Mouse (Mus musculus): ENCODE results near the gene Efcab11.

The Efcab11 gene

DNA sequence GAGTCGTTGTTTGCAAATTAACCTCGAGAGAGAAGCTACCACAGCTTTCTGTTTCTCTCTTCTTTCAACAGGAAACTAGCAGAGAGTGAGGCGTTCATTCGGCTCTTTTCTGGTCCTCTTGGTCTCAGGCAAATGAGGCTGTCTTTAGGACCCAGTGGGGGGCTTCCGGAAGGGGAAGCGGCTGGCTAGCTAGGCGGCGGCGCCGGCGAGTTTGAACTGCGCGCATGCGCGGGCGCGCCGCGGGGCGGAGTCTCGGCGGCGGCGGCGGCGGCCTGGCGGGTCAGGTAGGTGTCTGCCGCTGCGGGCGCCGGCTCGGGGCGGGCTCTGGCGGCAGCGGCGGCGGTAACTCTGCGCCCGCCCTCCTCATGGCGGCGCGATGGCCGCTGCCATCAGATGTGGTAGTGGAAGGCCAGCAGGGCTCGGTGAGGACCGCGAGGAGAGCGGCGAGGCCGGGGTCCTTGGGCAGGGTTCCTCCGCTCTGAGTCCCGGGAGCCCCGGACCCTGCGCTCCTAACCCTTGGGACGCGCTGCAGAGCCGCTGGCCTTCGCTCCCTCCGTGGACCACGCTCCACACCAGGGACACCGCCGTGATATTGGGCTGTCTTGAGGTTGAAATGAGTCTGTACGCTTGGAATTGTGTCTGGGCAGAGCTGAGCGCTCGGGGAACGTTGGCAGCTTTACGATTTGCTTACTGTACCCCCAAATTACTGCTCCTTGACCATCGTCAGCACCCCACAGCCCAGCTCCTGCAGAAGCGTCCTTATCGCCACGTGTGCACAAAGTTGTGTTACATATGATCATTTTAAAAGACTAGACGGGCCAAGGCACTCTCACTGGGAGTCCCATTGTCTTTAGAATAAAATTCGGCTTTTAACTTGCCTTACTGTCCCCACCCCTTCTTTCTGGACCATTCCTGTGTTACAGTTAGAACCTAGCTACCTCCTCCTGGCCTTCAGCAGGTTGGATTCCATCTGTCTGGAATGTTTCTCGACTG, at the start of gene Efcab11, which contains the start of gene Tdp1:
Gene Efcab11 (minus strand): TSS at position 171 of the 993 bp plus-strand sequence.
Gene Tdp1 (plus strand): TSS at position 249 of the 993 bp plus-strand sequence.
- in situ Hi-C loops (cut with MboI, MseI), result loop anchor here in 1 of 2 experiments (10.0 kb wide), 1 partner anchor 490 kb away; no protein-coding TSS in a partner anchor

- in situ Hi-C loops (cut with MboI, MseI), result no loop called here
Measured at GRCm38 (mm10) chr12:99933630-99934029, 49.4 kb upstream of the Efcab11 start.

DNA sequence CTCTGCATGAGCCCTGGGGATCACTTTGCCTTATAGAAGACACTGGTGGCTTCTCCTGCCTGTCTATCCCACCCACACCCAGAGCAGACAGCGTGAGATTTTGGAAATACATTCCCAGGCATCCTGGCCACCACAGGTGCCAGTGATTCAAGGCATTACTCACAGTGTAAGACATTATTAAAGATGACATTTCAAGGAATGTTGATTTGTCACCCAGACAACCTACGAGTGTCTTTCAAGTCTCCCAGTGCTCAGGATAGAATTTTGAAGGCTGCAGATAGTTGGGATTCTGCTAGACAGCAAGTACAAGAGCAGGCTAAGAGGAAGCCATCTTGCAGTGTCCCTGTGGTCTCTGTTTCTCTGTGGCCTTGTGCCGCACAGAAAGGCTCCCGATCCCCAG, 48.0 kb upstream of the Efcab11 start:
- in situ Hi-C loops (cut with MboI, MseI), result no loop called here

DNA sequence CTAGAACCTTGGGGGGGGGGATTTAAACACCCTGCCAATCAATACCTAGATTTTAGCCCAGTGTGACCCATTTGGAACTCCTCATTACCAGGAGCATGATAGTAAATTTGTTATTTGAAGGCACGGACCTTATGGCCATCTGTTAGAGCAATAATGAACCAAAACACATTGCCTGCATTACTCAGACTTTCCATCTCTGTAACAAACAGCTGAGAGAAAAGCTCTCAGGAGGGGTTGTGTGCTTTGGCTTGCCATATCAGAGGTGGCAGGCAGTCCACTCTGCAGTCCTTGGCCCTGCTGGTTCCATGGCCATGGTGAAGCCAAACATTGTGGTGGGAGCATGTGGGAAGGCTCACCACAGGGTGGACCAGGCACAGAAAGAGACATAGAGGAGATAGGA, 44.9 kb upstream of the Efcab11 start:
- in situ Hi-C loops (cut with MboI, MseI), result no loop called here

DNA sequence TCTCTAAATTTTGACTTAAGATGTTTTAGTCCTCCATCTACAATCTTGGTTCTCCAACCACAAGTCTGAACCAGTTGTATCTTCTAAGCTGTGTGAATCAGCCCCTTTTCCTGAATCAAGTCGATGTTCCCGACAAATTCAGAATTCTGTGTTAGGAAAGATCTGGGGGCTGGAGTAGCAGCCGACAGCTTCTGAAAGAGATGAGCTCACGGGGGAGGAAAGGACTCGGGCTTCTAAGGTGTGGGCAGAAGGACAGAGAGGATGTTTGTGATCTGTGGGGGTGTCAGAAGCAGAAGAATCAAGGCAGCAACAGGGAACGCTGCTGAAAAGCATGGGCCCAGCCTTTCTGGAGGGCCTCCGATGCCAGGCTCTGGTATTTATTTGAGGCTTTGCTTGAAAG, 44.1 kb upstream of the Efcab11 start:
- in situ Hi-C loops (cut with MboI, MseI), result no loop called here

DNA sequence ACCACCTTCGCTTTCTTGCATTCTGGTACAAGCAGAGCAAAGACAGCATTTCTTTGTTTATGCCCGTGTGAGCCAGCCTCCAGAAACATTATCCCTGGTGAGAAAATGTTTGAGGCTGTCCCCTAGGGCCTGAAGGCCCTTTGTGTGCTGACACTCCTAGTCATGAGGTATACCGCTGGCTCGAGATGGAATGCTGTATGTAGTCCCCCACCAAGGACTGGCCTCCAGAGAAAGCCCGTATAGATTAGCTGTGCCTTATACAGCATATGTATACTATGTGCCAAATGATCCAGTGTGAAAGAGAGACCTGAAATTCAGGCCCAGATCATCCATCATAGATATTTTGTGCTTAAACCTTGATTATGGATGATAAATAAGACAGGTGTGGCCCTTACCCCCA, 39.5 kb upstream of the Efcab11 start:
- in situ Hi-C loops (cut with MboI, MseI), result no loop called here

DNA sequence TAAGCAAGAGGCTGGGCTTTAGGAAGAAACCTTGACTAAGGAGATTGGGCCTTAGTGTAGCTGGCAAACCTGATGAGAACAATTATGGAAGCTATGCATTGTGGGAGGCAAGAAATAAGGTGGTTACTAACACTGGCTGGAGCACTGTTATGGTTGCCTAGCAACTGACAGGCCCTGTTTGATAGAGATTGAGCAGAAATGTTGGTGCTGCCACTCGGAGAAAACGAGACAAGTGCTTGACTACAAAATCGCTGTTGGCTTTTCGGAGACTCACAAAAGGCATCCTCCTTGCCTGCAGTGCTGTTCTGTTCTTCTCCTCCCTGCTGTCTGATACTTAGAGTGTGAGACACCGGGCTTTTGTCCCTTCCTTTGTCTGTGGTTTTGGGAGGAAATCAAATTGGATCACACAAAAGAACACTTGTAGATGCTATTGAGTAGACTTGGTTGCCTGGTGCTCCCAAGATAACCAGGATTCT, 38.9 kb upstream of the Efcab11 start:
- in situ Hi-C loops (cut with MboI, MseI), result no loop called here

DNA sequence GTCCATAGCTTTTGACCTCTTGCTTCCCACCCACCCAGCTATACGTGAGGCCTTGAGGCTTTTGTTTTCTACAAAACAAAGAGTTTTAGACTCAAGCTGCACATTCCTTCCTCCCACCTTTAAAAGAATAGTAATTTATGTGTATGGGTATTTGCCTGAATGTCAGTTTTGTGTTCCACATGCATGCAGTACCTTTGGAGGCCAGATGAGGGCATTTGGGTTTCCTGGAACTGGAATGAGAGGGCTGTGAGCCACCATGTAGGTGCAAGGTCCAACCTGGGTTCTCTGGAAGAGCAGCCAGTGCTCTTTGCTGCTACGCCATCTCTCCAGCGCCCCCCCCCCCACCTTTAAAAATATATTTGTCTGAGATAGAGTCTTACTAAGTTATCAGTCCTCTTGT, 36.8 kb upstream of the Efcab11 start:
- in situ Hi-C loops (cut with MboI, MseI), result no loop called here

GRCm38 (mm10) chr12:99919636-99920035, 35.4 kb upstream of the Efcab11 start:
- in situ Hi-C loops (cut with MboI, MseI), result no loop called here

GRCm38 (mm10) chr12:99917800-99918427, 33.7 kb upstream of the Efcab11 start:
- in situ Hi-C loops (cut with MboI, MseI), result no loop called here

GRCm38 (mm10) chr12:99911466-99911865, 27.2 kb upstream of the Efcab11 start:
- in situ Hi-C loops (cut with MboI, MseI), result no loop called here

DNA sequence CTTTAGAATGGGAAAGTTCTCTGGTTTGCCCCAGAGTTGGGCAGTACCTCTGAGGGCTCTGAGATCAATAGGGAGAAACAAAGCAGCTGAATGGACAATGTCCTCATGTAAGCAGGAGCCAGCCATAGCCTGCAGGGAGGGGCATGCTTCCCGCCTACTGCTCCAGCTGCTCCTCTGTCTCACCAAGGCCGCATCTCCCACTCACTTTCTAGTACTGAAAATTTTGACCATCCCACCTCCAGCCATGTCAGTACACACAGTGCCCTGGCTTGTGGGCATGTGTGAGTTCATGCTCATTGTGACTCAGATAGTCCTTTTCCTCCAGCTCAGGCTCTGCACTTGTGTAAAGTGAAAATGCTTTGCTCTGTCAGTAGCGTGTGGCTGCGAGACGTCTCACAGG, 20.3 kb upstream of the Efcab11 start:
- in situ Hi-C loops (cut with MboI, MseI), result no loop called here

- in situ Hi-C loops (cut with MboI, MseI), result no loop called here
Measured at GRCm38 (mm10) chr12:99902867-99903370, 18.7 kb upstream of the Efcab11 start.

DNA sequence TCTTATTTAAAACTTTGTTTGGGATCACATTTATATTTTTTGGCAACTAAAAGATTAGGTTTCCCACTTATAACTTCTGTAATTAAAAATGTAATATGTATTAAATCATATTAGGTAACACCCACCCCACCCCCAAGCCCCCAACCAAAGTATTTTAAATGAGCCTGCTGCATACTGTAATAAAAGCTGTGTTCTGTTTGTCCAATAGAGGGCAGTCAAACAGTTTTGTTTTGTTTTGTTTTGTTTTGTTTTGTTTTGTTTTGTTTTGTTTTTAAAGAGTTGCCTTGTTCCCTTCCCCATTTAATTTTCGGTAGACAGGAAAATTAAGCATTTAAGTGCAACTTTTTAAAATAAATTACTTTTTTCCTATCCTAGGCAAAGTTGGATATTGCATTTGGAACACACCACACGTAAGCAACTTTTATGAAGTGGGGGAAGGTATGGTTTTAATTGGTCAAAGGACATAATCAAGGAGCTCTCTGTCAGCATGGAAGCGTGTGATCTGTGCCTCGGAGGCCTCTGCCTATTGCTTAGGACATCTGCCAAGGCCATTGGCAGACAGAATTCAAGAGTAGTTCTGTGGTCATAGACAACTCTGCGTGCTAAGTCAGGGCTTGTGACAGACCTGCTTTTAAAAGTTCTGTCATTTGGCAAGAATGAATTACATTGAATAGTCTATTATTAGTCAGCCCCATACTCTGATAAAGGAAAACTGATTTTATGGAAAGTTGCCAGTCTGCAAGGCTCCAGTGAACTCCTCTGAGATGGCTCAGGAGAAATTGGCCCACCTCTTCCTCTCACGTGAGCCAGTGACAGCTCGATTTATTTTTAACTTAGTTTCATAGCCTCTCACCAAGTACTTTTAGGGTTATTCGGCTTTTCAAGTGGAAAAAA, 18.0 kb upstream of the Efcab11 start:
- in situ Hi-C loops (cut with MboI, MseI), result no loop called here

DNA sequence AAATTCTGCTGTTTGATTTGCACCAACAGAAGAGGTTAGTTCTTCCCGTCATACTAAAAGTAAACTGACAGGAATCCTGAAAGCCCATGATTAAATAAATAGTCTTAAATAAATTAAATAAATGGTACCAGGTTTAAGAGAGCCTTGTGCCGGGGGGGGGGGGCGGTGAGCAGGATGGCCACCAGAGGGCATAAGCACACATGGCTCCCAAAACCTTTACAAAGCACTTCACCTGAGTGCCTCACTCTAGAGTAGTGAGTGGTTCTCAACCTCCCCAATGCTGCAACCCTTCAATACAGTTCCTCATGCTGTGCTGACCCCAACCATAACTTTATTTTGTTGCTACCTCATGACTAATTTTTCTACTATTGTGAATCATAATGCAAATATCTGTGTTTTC, 15.8 kb upstream of the Efcab11 start:
- in situ Hi-C loops (cut with MboI, MseI), result no loop called here

GRCm38 (mm10) chr12:99898248-99898870, 14.1 kb upstream of the Efcab11 start:
- in situ Hi-C loops (cut with MboI, MseI), result no loop called here

- in situ Hi-C loops (cut with MboI, MseI), result no loop called here
Measured at GRCm38 (mm10) chr12:99897846-99898245, 13.6 kb upstream of the Efcab11 start.

DNA sequence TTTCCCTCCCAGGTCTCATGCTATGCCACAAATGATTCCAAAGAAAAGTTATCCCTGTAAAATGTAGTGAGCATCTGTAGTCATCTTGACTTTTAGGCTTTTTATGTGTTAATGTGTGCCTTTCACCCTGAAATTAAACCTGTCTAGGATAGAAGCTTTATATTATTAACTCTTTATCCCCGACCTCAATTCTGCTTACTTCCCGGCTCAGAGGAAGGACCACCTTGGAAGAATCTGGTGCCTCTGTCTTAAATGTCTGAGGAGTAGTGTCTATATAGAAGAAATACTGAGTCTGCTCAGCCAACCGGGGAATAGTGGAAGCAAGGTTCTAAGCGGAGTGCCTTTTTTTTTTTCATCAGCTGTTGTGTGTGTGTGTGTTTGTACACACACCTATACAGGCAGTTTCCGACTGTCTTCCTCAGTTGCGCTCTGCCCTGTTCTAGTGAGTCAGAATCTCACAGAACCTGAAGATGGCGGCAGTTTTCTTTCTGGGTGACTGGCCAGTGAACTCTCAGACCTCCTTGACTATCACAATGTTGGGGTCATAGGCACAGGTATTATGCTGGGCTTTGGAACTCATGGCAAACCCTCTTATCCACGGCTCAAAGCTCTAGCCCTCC, 1.2 kb upstream of the Efcab11 start:
- in situ Hi-C loops (cut with MboI, MseI), result loop anchor here in 1 of 2 experiments (10.0 kb wide), 1 partner anchor 491 kb away; no protein-coding TSS in a partner anchor

GRCm38 (mm10) chr12:99883713-99884105, 530 bp downstream of the Efcab11 start:
- in situ Hi-C loops (cut with MboI, MseI), result loop anchor here in 1 of 2 experiments (10.0 kb wide), 1 partner anchor 489 kb away; no protein-coding TSS in a partner anchor
